17 mouse cellular contexts compared by ENCODE assay signal in the genomic region with DNA sequence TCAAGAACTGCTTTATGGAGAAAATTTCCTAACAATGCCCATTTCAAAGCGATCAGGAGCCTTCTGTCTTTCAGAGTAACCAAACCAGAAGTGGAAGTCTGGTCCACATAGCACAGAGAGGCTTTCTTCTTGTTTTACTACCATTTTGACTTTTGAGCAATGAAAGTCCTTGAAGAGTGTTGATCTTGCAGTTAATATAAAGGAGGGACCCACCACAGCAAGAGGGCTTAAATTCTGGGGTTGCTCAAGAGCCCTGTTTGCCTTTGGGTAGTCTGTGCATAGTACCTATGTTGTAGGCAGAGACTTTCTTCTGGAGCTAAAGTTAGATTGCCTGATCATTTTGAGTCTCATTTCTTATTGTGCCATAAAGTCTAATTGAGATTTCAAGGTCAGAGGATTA.
"Had no signal": no experiment of that assay in that cellular context is flagged by ENCODE, and none has a peak within 500 bp of the region (broad histone marks: within the 10 kb centered on the region; RNA-seq: fewer than 3 reads in every experiment).

No protein-coding gene starts in this region.

- H3K4me2 ChIP-seq: liver, embryonic 11.5 days; liver, embryonic 13.5 days; liver, embryonic 15.5 days; midbrain, embryonic 11.5 days; midbrain, embryonic 13.5 days; midbrain, embryonic 15.5 days; neural tube, embryonic 12.5 days; stomach, embryonic 15.5 days had no signal

- H3K9me3 ChIP-seq: liver, embryonic 13.5 days; liver, embryonic 15.5 days; megakaryocyte, embryonic 14.5 days; midbrain, embryonic 13.5 days; midbrain, embryonic 15.5 days; neural tube, embryonic 12.5 days; stomach, embryonic 15.5 days had no signal

- H3K9ac ChIP-seq: liver, embryonic 13.5 days; liver, embryonic 15.5 days; liver, postnatal 0 days; midbrain, embryonic 13.5 days; midbrain, embryonic 15.5 days; neural tube, embryonic 12.5 days; stomach, embryonic 15.5 days had no signal

- ATAC-seq: liver, postnatal 0 days; midbrain, embryonic 13.5 days; midbrain, embryonic 15.5 days had no signal

- H3K4me1 ChIP-seq: liver, embryonic 13.5 days; liver, embryonic 15.5 days; megakaryocyte, embryonic 14.5 days; stomach, embryonic 15.5 days had no signal

- DNase-seq: liver, embryonic 13.5 days; liver, postnatal 0 days; lung, postnatal 14 days; right cerebral cortex, postnatal 14 days; thymus, adult 2 months; thymus, postnatal 25 days; thymus, postnatal 4 days had no signal

- H3K36me3 ChIP-seq: liver, embryonic 13.5 days; liver, embryonic 15.5 days; midbrain, embryonic 13.5 days; midbrain, embryonic 15.5 days; neural tube, embryonic 12.5 days; stomach, embryonic 15.5 days had no signal

- H3K4me3 ChIP-seq: liver, embryonic 13.5 days; liver, embryonic 15.5 days; megakaryocyte, embryonic 14.5 days; midbrain, embryonic 13.5 days; midbrain, embryonic 15.5 days; neural tube, embryonic 12.5 days; stomach, embryonic 15.5 days had no signal

- H3K27me3 ChIP-seq: liver, embryonic 13.5 days; liver, embryonic 15.5 days; megakaryocyte, embryonic 14.5 days; stomach, embryonic 15.5 days had no signal

- H3K27ac ChIP-seq: liver, embryonic 13.5 days; liver, embryonic 15.5 days; macrophage; midbrain, embryonic 13.5 days; midbrain, embryonic 15.5 days; neural tube, embryonic 12.5 days; stomach, embryonic 15.5 days; stomach, postnatal 0 days had no signal
